In the genomic region with DNA sequence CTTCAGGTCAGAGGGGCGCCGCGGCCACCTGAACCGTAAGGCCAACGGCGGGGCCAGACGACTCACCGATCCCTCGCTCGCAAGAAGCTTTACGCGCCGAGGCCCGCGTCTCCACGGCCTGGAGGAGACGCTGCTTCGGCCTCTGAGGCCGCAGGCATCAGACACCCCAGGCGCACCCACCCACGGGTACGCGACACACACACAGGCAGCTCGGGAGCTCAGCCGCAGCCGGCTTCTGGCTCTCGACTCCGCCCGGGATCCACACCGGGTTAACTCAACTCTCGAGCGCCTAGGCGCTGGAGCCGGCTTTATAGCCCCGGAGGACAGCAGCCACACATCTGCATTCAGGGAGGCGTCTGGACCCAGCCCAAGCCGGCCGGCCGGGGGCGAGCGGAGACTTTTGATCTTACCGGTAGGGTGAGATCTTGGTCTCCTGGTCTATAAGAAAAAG, we compare ENCODE assay signal across 8 mouse cellular contexts. TPM values are rescaled to one million over a fixed set of nuclear protein-coding genes. Genes with fewer than 3 reads are reported as not detected.
A peak's percentile ranks its signal among the peaks of the same experiment; 100 is the strongest.
DNase-seq lines count a peak whose midpoint lies in the region; ATAC-seq and TF ChIP-seq lines count a peak whose summit lies in the region.

No protein-coding gene starts in this region.

- ATAC-seq in embryonic facial prominence, embryonic 13.5 days (ENCODE audit: insufficient number of reproducible peaks, insufficient read depth, low FRiP score, low TSS enrichment, low read depth), result no peak
- no peak for ATAC-seq in heart, embryonic 14.5 days (ENCODE audit: insufficient number of reproducible peaks, insufficient read depth, low FRiP score, low read depth)
- no peak for ATAC-seq in kidney, postnatal 0 days (replicated peaks; ENCODE audit: low FRiP score, low read depth)
- 0 out of 2 replicates have a peak, but pooled peaks have one; percentile 9 for ATAC-seq in megakaryocyte progenitor cell, adult 5-6 weeks (replicated peaks; ENCODE audit: poor library complexity)

- DNase-seq in 3T3-L1 (ENCODE audit: low read depth, low spot score), result peak; percentile 47
- DNase-seq in Muller cell, postnatal 12 days (ENCODE audit: inconsistent ontology term), result peak; percentile 63
- DNase-seq in kidney, postnatal 0 days (ENCODE audit: low spot score), result no peak
- DNase-seq in thymus, postnatal 14 days, result no peak

- no peak overlapping the region for H3K27ac ChIP-seq in embryonic facial prominence, embryonic 13.5 days
- H3K27ac ChIP-seq in heart, embryonic 14.5 days (replicated peaks in 1 of 2; ENCODE audit: control insufficient read depth in 1 of 2, insufficient read depth in 1 of 2, low read depth in 2 of 2, low read length in 2 of 2), result no peak overlapping the region
- H3K27ac ChIP-seq in kidney, postnatal 0 days, result peak overlapping the region; percentile 83
- H3K27ac ChIP-seq in testis, adult 2 months (ENCODE audit: control insufficient read depth, insufficient read depth, low read depth, low read length), result no peak overlapping the region

- peak overlapping the region; percentile 98 for H3K4me2 ChIP-seq in embryonic facial prominence, embryonic 13.5 days
- H3K4me2 ChIP-seq in heart, embryonic 14.5 days (ENCODE audit: low read length), result peak overlapping the region; percentile 100
- peak overlapping the region; percentile 100 for H3K4me2 ChIP-seq in kidney, postnatal 0 days (ENCODE audit: low read length)

- no peaks in the 10 kb centered on the region for H3K36me3 ChIP-seq in embryonic facial prominence, embryonic 13.5 days
- no peaks in the 10 kb centered on the region for H3K36me3 ChIP-seq in heart, embryonic 14.5 days (ENCODE audit: control insufficient read depth, insufficient read depth, low read length)
- no peaks in the 10 kb centered on the region for H3K36me3 ChIP-seq in kidney, postnatal 0 days (ENCODE audit: insufficient read depth, low read length)
- H3K36me3 ChIP-seq in testis, adult 2 months (ENCODE audit: control insufficient read depth, insufficient read depth, low read length), result no peaks in the 10 kb centered on the region

- H3K9me3 ChIP-seq in embryonic facial prominence, embryonic 13.5 days, result no peaks in the 10 kb centered on the region
- no peaks in the 10 kb centered on the region for H3K9me3 ChIP-seq in heart, embryonic 14.5 days (ENCODE audit: control insufficient read depth, low read length)
- H3K9me3 ChIP-seq in kidney, postnatal 0 days (replicated peaks; ENCODE audit: low read length), result no peaks in the 10 kb centered on the region

- peaks cover 51% of the 10 kb centered on the region for H3K4me1 ChIP-seq in embryonic facial prominence, embryonic 13.5 days
- peaks cover 0 to 11% of the 10 kb centered on the region in 2 experiments; a peak in 2 of 4 replicates for H3K4me1 ChIP-seq in heart, embryonic 14.5 days (ENCODE audit: control insufficient read depth in 2 of 2, insufficient read depth in 2 of 2, low read length in 2 of 2)
- peaks cover 6% of the 10 kb centered on the region; the same call in 1 of the 2 replicates for H3K4me1 ChIP-seq in kidney, postnatal 0 days (replicated peaks; ENCODE audit: insufficient read depth, low read length)
- H3K4me1 ChIP-seq in testis, adult 2 months (ENCODE audit: control insufficient read depth, insufficient read depth, low read length), result peaks cover 16% of the 10 kb centered on the region

- H3K9ac ChIP-seq in embryonic facial prominence, embryonic 13.5 days, result peak overlapping the region; percentile 85
- H3K9ac ChIP-seq in heart, embryonic 14.5 days (ENCODE audit: low read length), result peak overlapping the region; percentile 74
- peak overlapping the region; percentile 62; the same call in 1 of the 2 replicates for H3K9ac ChIP-seq in kidney, postnatal 0 days (ENCODE audit: low read depth, low read length)

- peaks cover 59% of the 10 kb centered on the region for H3K27me3 ChIP-seq in embryonic facial prominence, embryonic 13.5 days
- peaks cover 68% of the 10 kb centered on the region for H3K27me3 ChIP-seq in heart, embryonic 14.5 days (ENCODE audit: control insufficient read depth, insufficient read depth, low read length)
- peaks cover 51% of the 10 kb centered on the region for H3K27me3 ChIP-seq in kidney, postnatal 0 days (ENCODE audit: insufficient read depth, low read length)
- H3K27me3 ChIP-seq in testis, adult 2 months (ENCODE audit: control insufficient read depth, insufficient read depth, low read length), result peaks cover 2% of the 10 kb centered on the region; the same call in 1 of the 2 replicates

- under 1% methylated on average over 42 of the region's 42 CpGs for WGBS in embryonic facial prominence, embryonic 13.5 days
- under 1% methylated on average over 42 of the region's 42 CpGs for WGBS in heart, embryonic 14.5 days
- under 1% methylated on average over 42 of the region's 42 CpGs for WGBS in kidney, postnatal 0 days

- no peak for TF ChIP-seq POLR2A in testis, adult 2 months (IDR thresholded peaks at IDR 0.05; ENCODE audit: control insufficient read depth, low read depth, low read length)

- H3K4me3 ChIP-seq in embryonic facial prominence, embryonic 13.5 days, result peak overlapping the region; percentile 78
- H3K4me3 ChIP-seq in heart, embryonic 14.5 days (ENCODE audit: control insufficient read depth in 1 of 2, insufficient read depth in 1 of 2, low read depth in 1 of 2, low read length in 2 of 2), result peak overlapping the region; percentile 52 to 74
- H3K4me3 ChIP-seq in kidney, postnatal 0 days (replicated peaks; ENCODE audit: low read depth, low read length), result peak overlapping the region; percentile 80
- peak overlapping the region; percentile 57 for H3K4me3 ChIP-seq in testis, adult 2 months (ENCODE audit: control insufficient read depth, low read depth, low read length)

- TF ChIP-seq CTCF in kidney, postnatal 0 days (IDR thresholded peaks at IDR 0.05; ENCODE audit: low read depth), result no peak
- TF ChIP-seq CTCF in testis, adult 2 months (IDR thresholded peaks at IDR 0.05; ENCODE audit: control insufficient read depth, insufficient read depth, insufficient replicate concordance, low read depth, low read length), result no peak

RNA-seq across cellular contexts. Expression of gene Tshz3, which starts 2.1 kb away (rescaled TPM):
- polyA plus RNA-seq in embryonic facial prominence, embryonic 13.5 days (2015; fragmentation: Nextera tagmentation; extraction: Ambion mirVana), result 10.9 and 11.0 TPM in 2 replicates
- 1.7 and 2.7 TPM in 2 replicates for polyA plus RNA-seq in heart, embryonic 14.5 days (2014; fragmentation: Nextera tagmentation; extraction: Ambion mirVana)
- 4.5 and 5.3 TPM in 2 replicates for polyA plus RNA-seq in kidney, postnatal 0 days (2015; fragmentation: Nextera tagmentation; extraction: Ambion mirVana)
- 0.02 and 0.24 TPM in 2 replicates for total RNA-seq in megakaryocyte progenitor cell, adult 5-6 weeks (2015)
- total RNA-seq in megakaryocyte progenitor cell, adult 5-6 weeks (2017), result 0.27 TPM in 1 of 2 replicates, not detected in the other
- polyA plus RNA-seq in testis, adult 2 months (2012; rRNA removed), result 0.31 and 0.43 TPM in 2 replicates

Comparison
In these comparisons a context has a peak if more than half of its experiments do, and no peak if none do; other contexts are left out.
1. DNase-seq: peak in 3T3-L1 (single experiment) and Muller cell, postnatal 12 days (single experiment); none in kidney, postnatal 0 days (single experiment) and thymus, postnatal 14 days (single experiment).
2. Peak in every context shown above with its lines, with median percentiles within 50 percentile points of each other: H3K4me2 ChIP-seq, H3K4me3 ChIP-seq and H3K9ac ChIP-seq.